ENCODE assay signal across 17 mouse cellular contexts in the genomic region with DNA sequence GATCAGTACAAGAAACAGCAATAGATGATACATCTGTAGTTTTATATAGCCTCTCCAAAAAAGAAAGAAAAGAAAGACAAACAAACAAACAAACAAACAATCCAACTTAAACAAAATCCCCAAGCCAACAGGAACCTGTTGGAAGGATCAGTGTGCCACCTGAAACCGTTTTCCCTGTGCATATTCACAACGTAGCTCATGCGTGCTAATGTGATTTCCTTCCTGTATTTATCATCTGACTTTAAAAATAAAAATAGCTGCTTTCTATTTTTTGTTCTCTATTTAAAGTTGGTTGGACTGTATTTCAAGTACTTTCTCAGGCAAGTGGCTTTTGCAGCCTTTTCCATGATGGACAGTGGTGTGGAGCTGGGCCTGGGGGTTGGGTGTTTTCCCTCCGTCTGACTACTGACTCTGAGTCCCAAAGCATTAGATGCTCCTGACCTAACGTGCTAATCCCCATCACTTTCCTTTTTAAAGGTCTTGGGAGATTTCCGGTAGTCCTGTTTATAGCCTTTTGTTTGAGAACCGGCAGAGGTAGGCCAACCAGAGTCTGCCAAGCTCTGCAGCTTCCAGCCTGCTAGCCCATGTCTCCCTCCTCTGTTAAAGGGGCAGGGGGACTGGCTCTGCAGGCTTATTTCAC.
A peak's percentile ranks its signal among the peaks of the same experiment; 100 is the strongest.
DNase-seq lines count a peak whose midpoint lies in the region; ATAC-seq and TF ChIP-seq lines count a peak whose summit lies in the region.
"Had no signal": no experiment of that assay in that cellular context is flagged by ENCODE, and none has a peak within 500 bp of the region (broad histone marks: within the 10 kb centered on the region; RNA-seq: fewer than 3 reads in every experiment).

No protein-coding gene starts in this region.

- no peak for TF ChIP-seq CTCF in heart, adult 2 months (IDR thresholded peaks at IDR 0.05)
- TF ChIP-seq CTCF in MEL (IDR thresholded peaks at IDR 0.05 in 2 of 3, conservative IDR thresholded peaks at IDR 0.05 in 1 of 3; ENCODE audit: control insufficient read depth in 1 of 3, insufficient read depth in 1 of 3, low read depth in 2 of 3, low read length in 3 of 3, poor library complexity in 1 of 3, severe bottlenecking in 1 of 3), result no peak

- no peaks in the 10 kb centered on the region for H3K9me3 ChIP-seq in MEL (replicated peaks; ENCODE audit: insufficient read depth, low read length)
- H3K9me3 ChIP-seq: embryonic facial prominence, embryonic 15.5 days; forebrain, embryonic 12.5 days; heart, embryonic 13.5 days; hindbrain, embryonic 12.5 days; midbrain, embryonic 10.5 days; neural tube, embryonic 13.5 days had no signal

- H3K9ac ChIP-seq in heart, adult 2 months (ENCODE audit: low read depth, low read length), result no peak overlapping the region
- H3K9ac ChIP-seq in MEL (ENCODE audit: control insufficient read depth, low read depth, low read length, poor library complexity, severe bottlenecking), result no peak overlapping the region
- H3K9ac ChIP-seq: embryonic facial prominence, embryonic 15.5 days; forebrain, embryonic 12.5 days; heart, embryonic 13.5 days; hindbrain, embryonic 12.5 days; neural tube, embryonic 13.5 days had no signal

- no peak for TF ChIP-seq EP300 in heart, adult 2 months (IDR thresholded peaks at IDR 0.05; ENCODE audit: insufficient read depth, low read depth, low read length)
- TF ChIP-seq EP300 in MEL (IDR thresholded peaks at IDR 0.05; ENCODE audit: low read depth in 1 of 2, low read length in 2 of 2), result peak; percentile 37 to 47; a peak in 2 of 4 replicates

- 14% methylated on average over 7 of the region's 7 CpGs for WGBS in heart, adult 2 months

- H3K36me3 ChIP-seq in heart, adult 2 months (ENCODE audit: control insufficient read depth, insufficient read depth, low read length), result no peaks in the 10 kb centered on the region; the same call in none of the 2 replicates
- H3K36me3 ChIP-seq in MEL (ENCODE audit: control insufficient read depth in 1 of 2, insufficient read depth in 2 of 2, low read length in 2 of 2), result peaks cover 0 to 17% of the 10 kb centered on the region in 2 experiments; a peak in 2 of 4 replicates
- H3K36me3 ChIP-seq: embryonic facial prominence, embryonic 15.5 days; hindbrain, embryonic 12.5 days had no signal

- TF ChIP-seq RAD21 in MEL (IDR thresholded peaks at IDR 0.05; ENCODE audit: low read depth, low read length), result no peak

- peak in 1 of 2 experiments; percentile 36 for DNase-seq in heart, adult 2 months
- no peak for DNase-seq in heart, postnatal 36 days
- DNase-seq in kidney, postnatal 25 days, result peak; percentile 9 to 47
- no peak for DNase-seq in kidney, adult 11 months
- peak; percentile 55 for DNase-seq in MEL (ENCODE audit: low read depth, low spot score)
- DNase-seq: cerebellum, adult 11 months; thymus, adult 18-20 months had no signal

- intact Hi-C loops in heart, adult 2 months (cut with DNase I), result loop anchor here (5.0 kb wide), 3 partner anchors 52 to 107 kb away; a partner anchor contains a TSS
- intact Hi-C loops in heart, postnatal 36 days (cut with DNase I), result no loop called here

- peaks cover 20% of the 10 kb centered on the region for H3K4me1 ChIP-seq in heart, adult 2 months (ENCODE audit: control insufficient read depth, insufficient read depth, low read length)
- peaks cover 15 to 16% of the 10 kb centered on the region in 2 experiments for H3K4me1 ChIP-seq in MEL (ENCODE audit: control insufficient read depth in 1 of 2, insufficient read depth in 2 of 2, low read length in 2 of 2)
- H3K4me1 ChIP-seq in brown adipose tissue, adult 24 weeks (ENCODE audit: control insufficient read depth, insufficient read depth, insufficient read length, low read length), result peaks cover 13% of the 10 kb centered on the region; the same call in 1 of the 2 replicates

- no peaks in the 10 kb centered on the region for H3K27me3 ChIP-seq in heart, adult 2 months (ENCODE audit: control insufficient read depth, insufficient read depth, low read length)
- H3K27me3 ChIP-seq in MEL (ENCODE audit: control insufficient read depth in 1 of 2, insufficient read depth in 2 of 2, low read length in 2 of 2), result no peaks in the 10 kb centered on the region
- H3K27me3 ChIP-seq: CH12.LX; embryonic facial prominence, embryonic 15.5 days; forebrain, embryonic 12.5 days; heart, embryonic 13.5 days; hindbrain, embryonic 12.5 days; neural tube, embryonic 13.5 days had no signal

- peak overlapping the region; percentile 78 for H3K27ac ChIP-seq in heart, adult 2 months
- H3K27ac ChIP-seq in MEL (ENCODE audit: control insufficient read depth, low read depth, low read length), result no peak overlapping the region
- peak overlapping the region; percentile 59 for H3K27ac ChIP-seq in brown adipose tissue, adult 24 weeks (replicated peaks; ENCODE audit: low read depth, low read length)
- H3K27ac ChIP-seq: embryonic facial prominence, embryonic 15.5 days; forebrain, embryonic 12.5 days; heart, embryonic 13.5 days; hindbrain, embryonic 12.5 days; midbrain, embryonic 10.5 days; neural tube, embryonic 13.5 days had no signal

- peak overlapping the region; percentile 19; the same call in 1 of the 2 replicates for H3K4me3 ChIP-seq in heart, adult 2 months
- no peak overlapping the region for H3K4me3 ChIP-seq in MEL (ENCODE audit: control insufficient read depth in 1 of 2, insufficient read depth in 1 of 2, low read depth in 2 of 2, low read length in 2 of 2)
- H3K4me3 ChIP-seq in brown adipose tissue, adult 24 weeks (ENCODE audit: insufficient read depth, low read depth, low read length), result no peak overlapping the region
- H3K4me3 ChIP-seq: embryonic facial prominence, embryonic 15.5 days; forebrain, embryonic 12.5 days; heart, embryonic 13.5 days; hindbrain, embryonic 12.5 days; midbrain, embryonic 10.5 days; neural tube, embryonic 13.5 days had no signal

- 0 out of 2 replicates have a peak, but pooled peaks have one; percentile 20 for TF ChIP-seq POLR2A in heart, adult 2 months (IDR thresholded peaks at IDR 0.05; ENCODE audit: insufficient read depth, low read depth, low read length)
- no peak for TF ChIP-seq POLR2A in MEL (IDR thresholded peaks at IDR 0.05; ENCODE audit: control insufficient read depth in 1 of 2, insufficient read depth in 1 of 2, low read depth in 1 of 2, low read length in 2 of 2, poor library complexity in 1 of 2)

- ATAC-seq in megakaryocyte progenitor cell, adult 5-6 weeks (replicated peaks; ENCODE audit: poor library complexity), result no peak
- ATAC-seq: intestine, embryonic 16.5 days had no signal

- peaks cover 6% of the 10 kb centered on the region for H3K79me2 ChIP-seq in heart, adult 2 months (replicated peaks; ENCODE audit: control insufficient read depth, insufficient read depth, low read length)
- no peaks in the 10 kb centered on the region for H3K79me2 ChIP-seq in MEL (ENCODE audit: control insufficient read depth, insufficient read depth, low read length, poor library complexity)

TF ChIP-seq in MEL, 35 proteins besides CTCF, POLR2A, EP300 and RAD21:
- TF ChIP-seq POLR2AphosphoS5 (IDR thresholded peaks at IDR 0.05; ENCODE audit: borderline replicate concordance, low read depth, low read length) (no peak), MYB (IDR thresholded peaks at IDR 0.05; ENCODE audit: low read depth, low read length) (no peak), NELFE (IDR thresholded peaks at IDR 0.05; ENCODE audit: low read depth, low read length) (no peak), RCOR1 (IDR thresholded peaks at IDR 0.05; ENCODE audit: low read depth, low read length) (no peak), UBTF (IDR thresholded peaks at IDR 0.05; ENCODE audit: borderline replicate concordance, insufficient read depth, low read depth, low read length) (no peak), MEF2A (IDR thresholded peaks at IDR 0.05; ENCODE audit: extremely low read depth, insufficient replicate concordance, low read depth, low read length, poor library complexity, severe bottlenecking) (peak; percentile 86; the same call in 1 of the 2 replicates), MAX (IDR thresholded peaks at IDR 0.05; ENCODE audit: low read length) (no peak), ETS1 (IDR thresholded peaks at IDR 0.05; ENCODE audit: low read depth, low read length) (peak; percentile 71), BHLHE40 (IDR thresholded peaks at IDR 0.05; ENCODE audit: borderline replicate concordance, low read depth, low read length) (0 out of 2 replicates have a peak, but pooled peaks have one; percentile 6), GABPA (IDR thresholded peaks at IDR 0.05; ENCODE audit: low read depth, low read length) (no peak), SMC3 (IDR thresholded peaks at IDR 0.05; ENCODE audit: low read depth, low read length) (no peak), ZMIZ1 (IDR thresholded peaks at IDR 0.05; ENCODE audit: low read depth, low read length) (no peak), ZNF384 (IDR thresholded peaks at IDR 0.05; ENCODE audit: low read depth, low read length) (0 out of 2 replicates have a peak, but pooled peaks have one; percentile 32), JUND (IDR thresholded peaks at IDR 0.05; ENCODE audit: low read depth, low read length) (no peak)

Comparison
In these comparisons a context has a peak if more than half of its experiments do, and no peak if none do; other contexts are left out.
1. DNase-seq: peak in kidney, postnatal 25 days (2 of 2) and MEL (single experiment); none in heart, postnatal 36 days (0 of 2) and kidney, adult 11 months (single experiment).